Mouse (Mus musculus) stomach, postnatal 0 days (tissue): ENCODE data around the gene Aox4. TPM values are rescaled to one million over a fixed set of nuclear protein-coding genes. Genes with fewer than 3 reads are reported as not detected.

ENCODE experiments used
- ATAC-seq: fragments of 200-750 bp; cut with Nextera tagmentation; 2 replicates; pipeline ENCODE4 v1.8.0; 2017; ENCODE audit not compliant: low FRiP score, low TSS enrichment
- DNase-seq: peaks from one replicate; pipeline ENCODE4 v3.0.0-alpha.2; 2016; ENCODE audit warnings: low spot score
- H3K27ac ChIP-seq: fragments of 300-500 bp; sonication (generic); replicated peaks from 2 replicates; pipeline ENCODE4 v1.5.1; 2014; ENCODE audit warnings: mild to moderate bottlenecking, control low read depth
- H3K27me3 ChIP-seq: fragments of 300-500 bp; sonication (generic); 2 replicates; pipeline ENCODE4 v1.6.1; 2014; ENCODE audit warnings: low read length; ENCODE audit not compliant: control insufficient read depth, insufficient read depth
- H3K36me3 ChIP-seq: fragments of 300-500 bp; sonication (generic); 2 replicates; pipeline ENCODE4 v1.6.1; 2014; ENCODE audit warnings: low read length, mixed read lengths; ENCODE audit not compliant: control insufficient read depth, insufficient read depth
- H3K4me1 ChIP-seq: fragments of 300-500 bp; sonication (generic); replicated peaks from 2 replicates; pipeline ENCODE4 v1.6.1; 2014; ENCODE audit warnings: antibody characterized with exemption; ENCODE audit not compliant: control insufficient read depth, insufficient read depth
- H3K4me2 ChIP-seq: fragments of 300-500 bp; sonication (generic); replicated peaks from 2 replicates; pipeline ENCODE4 v1.6.1; 2014; ENCODE audit warnings: low read depth, mild to moderate bottlenecking, control low read depth, moderate library complexity
- H3K4me3 ChIP-seq: fragments of 300-500 bp; sonication (generic); 2 replicates; pipeline ENCODE4 v1.5.1; 2014; ENCODE audit warnings: low read depth, low read length, control low read depth
- H3K9ac ChIP-seq: fragments of 300-500 bp; sonication (generic); 2 replicates; pipeline ENCODE4 v1.6.1; 2014; ENCODE audit warnings: mild to moderate bottlenecking, low read length, control low read depth, mixed read lengths
- H3K9me3 ChIP-seq: fragments of 300-500 bp; sonication (generic); 2 replicates; pipeline ENCODE4 v1.6.1; 2016; ENCODE audit warnings: low read length; ENCODE audit not compliant: control insufficient read depth
- CTCF ChIP-seq: IDR thresholded peaks from 2 replicates; pipeline ENCODE4 v1.5.1; 2016; ENCODE audit warnings: antibody characterized with exemption, low read depth, mild to moderate bottlenecking, moderate library complexity
- EP300 ChIP-seq: optimal IDR thresholded peaks from 2 replicates; pipeline ENCODE3; 2016; ENCODE audit warnings: antibody characterized with exemption
- WGBS: fragments of 180-500 bp; shearing (Covaris S2); extraction: QIAGEN DNeasy Blood & Tissue Kit; methylation state at CpG from one replicate; pipeline ENCODE4 v1.1.7; 2014; 5-methylcytosine and 5-hydroxymethylcytosine counted together
- polyA plus RNA-seq: library from polyadenylated mRNA; unstranded; fragments of >200 nt; fragmentation: Nextera tagmentation; extraction: Ambion mirVana; gene quantifications from 2 replicates; pipeline ENCODE4 v1.2.1, GENCODE M21; 2015

The Aox4 gene
- polyA plus RNA-seq, 1 experiment from 2014 or later, result 24.8 TPM

DNA sequence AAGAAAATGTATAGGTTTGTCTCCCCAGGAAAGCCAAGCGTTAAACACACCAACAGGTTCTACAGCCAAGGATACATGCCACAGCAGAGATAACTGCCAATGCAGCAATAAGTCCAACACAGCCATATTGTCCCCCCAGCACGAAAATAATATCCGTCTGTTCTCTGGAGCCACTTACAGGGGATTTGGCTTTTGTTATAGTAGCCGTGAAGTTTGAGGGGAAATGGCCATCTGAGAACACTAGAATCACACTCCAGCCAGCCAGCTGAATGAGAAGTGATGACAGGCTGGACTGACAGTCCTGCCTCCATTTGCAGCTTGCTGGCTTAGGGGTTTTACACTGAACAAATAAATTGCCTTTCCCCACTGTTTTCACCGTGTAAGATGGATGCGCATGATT is 10.9 kb downstream of the Aox4 start:
- no peak for TF ChIP-seq CTCF
- TF ChIP-seq EP300, result no peak
- ATAC-seq, result no peak
- no peaks in the 10 kb centered on the region for H3K36me3 ChIP-seq
- WGBS, result 62% methylated on average over 6 of the region's 6 CpGs
- no peak overlapping the region for H3K4me2 ChIP-seq
- H3K27me3 ChIP-seq, result no peaks in the 10 kb centered on the region
- DNase-seq, result no peak
- no peak overlapping the region for H3K9ac ChIP-seq
- no peak overlapping the region for H3K27ac ChIP-seq
- no peaks in the 10 kb centered on the region for H3K4me1 ChIP-seq
- no peak overlapping the region for H3K4me3 ChIP-seq
- no peaks in the 10 kb centered on the region for H3K9me3 ChIP-seq

DNA sequence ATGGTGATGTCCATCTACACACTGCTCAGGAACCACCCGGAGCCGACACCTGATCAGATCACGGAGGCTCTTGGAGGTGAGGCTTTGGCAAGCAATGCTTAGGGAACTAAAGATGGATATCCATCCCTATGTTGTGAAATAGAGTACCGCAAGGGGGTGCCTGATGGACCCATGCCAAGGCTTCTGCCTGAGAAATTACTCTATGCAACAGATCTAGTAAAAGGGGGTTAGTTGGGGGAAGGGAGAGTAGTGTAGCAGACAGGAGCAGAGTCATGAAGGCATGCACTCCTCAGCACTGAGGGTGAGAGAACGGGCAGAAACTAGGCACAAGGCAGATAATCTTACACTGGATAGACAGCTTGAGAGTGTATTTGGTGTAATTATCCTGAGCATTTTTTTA is 11.7 kb downstream of the Aox4 start:
- H3K27me3 ChIP-seq, result no peaks in the 10 kb centered on the region
- ATAC-seq, result no peak

DNA sequence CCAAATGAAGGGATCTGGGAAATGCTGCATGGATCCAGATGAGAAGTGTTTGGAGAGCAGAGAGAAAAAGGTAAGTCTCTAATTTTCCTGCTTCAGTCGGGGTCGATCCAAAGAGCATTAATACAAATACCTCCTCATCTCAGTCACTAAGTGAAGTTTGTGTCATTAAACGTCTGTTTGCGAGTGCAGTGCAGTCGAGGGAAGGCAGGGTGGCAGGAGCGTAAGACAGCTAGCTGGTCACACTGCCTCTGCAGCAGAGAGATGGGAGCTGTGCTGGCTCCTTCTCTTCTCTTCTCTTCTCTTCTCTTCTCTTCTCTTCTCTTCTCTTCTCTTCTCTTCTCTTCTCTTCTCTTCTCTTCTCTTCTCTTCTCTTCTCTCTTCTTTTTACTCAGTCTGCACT is 17.9 kb downstream of the Aox4 start:
- Histone ChIP-seq H3K4me2 (no peak overlapping the region), H3K36me3 (no peaks in the 10 kb centered on the region), H3K9me3 (no peaks in the 10 kb centered on the region), H3K9ac (no peak overlapping the region), H3K27ac (no peak overlapping the region), H3K4me3 (no peak overlapping the region), H3K27me3 (no peaks in the 10 kb centered on the region), H3K4me1 (no peaks in the 10 kb centered on the region)
- no peak for DNase-seq
- 63% methylated on average over 6 of the region's 6 CpGs for WGBS
- TF ChIP-seq EP300 (no peak), CTCF (no peak)
- no peak for ATAC-seq

More for the DNA sequence above, 11.7 kb downstream of the Aox4 start:
- Histone ChIP-seq H3K4me3 (no peak overlapping the region), H3K4me1 (no peaks in the 10 kb centered on the region), H3K9ac (no peak overlapping the region), H3K27ac (no peak overlapping the region), H3K4me2 (no peak overlapping the region), H3K36me3 (no peaks in the 10 kb centered on the region), H3K9me3 (no peaks in the 10 kb centered on the region)
- TF ChIP-seq CTCF (no peak), EP300 (no peak)
- DNase-seq, result no peak
- 71% methylated on average over 5 of the region's 5 CpGs for WGBS

- DNase-seq, result no peak
- TF ChIP-seq EP300, result no peak
- TF ChIP-seq CTCF, result no peak
- Histone ChIP-seq H3K9me3 (no peaks in the 10 kb centered on the region), H3K27me3 (no peaks in the 10 kb centered on the region), H3K27ac (no peak overlapping the region), H3K9ac (no peak overlapping the region), H3K4me1 (no peaks in the 10 kb centered on the region), H3K4me3 (no peak overlapping the region), H3K36me3 (no peaks in the 10 kb centered on the region), H3K4me2 (no peak overlapping the region)
- ATAC-seq, result no peak
These were observed 18.7 kb downstream of the Aox4 start for GRCm38 (mm10) chr1:58228916-58229315.

- no peaks in the 10 kb centered on the region for H3K9me3 ChIP-seq
- H3K27me3 ChIP-seq, result no peaks in the 10 kb centered on the region
- TF ChIP-seq CTCF (no peak), EP300 (no peak)
- no peaks in the 10 kb centered on the region for H3K36me3 ChIP-seq
- 88% methylated on average over 4 of the region's 4 CpGs for WGBS
- DNase-seq (no peak), ATAC-seq (no peak)
- no peak overlapping the region for H3K4me2 ChIP-seq
- H3K4me3 ChIP-seq, result no peak overlapping the region
- no peak overlapping the region for H3K27ac ChIP-seq
- H3K4me1 ChIP-seq, result no peaks in the 10 kb centered on the region
- H3K9ac ChIP-seq, result no peak overlapping the region
These were observed 19.6 kb downstream of the Aox4 start for GRCm38 (mm10) chr1:58229774-58230173.

DNA sequence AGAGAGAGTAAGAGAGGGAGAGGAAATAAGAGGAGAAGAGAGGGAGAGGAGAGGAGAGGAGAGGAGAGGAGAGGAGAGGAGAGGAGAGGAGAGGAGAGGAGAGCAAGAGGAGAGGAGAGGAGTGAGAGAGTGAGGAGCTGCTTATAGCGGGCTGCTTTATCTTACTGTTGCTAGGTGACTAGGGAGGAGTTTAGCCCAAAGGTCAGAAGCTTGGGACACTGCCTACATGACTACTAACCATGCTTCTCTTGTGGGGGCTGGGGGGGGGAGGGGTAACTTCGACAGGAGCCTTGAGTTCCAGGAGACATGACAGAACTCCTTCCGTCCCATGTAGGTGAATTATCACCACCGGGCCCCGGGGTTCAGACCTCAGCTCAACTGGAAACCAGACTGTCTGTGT is 20.3 kb downstream of the Aox4 start:
- no peak for DNase-seq
- ATAC-seq, result no peak
- Histone ChIP-seq H3K4me1 (no peaks in the 10 kb centered on the region), H3K4me2 (no peak overlapping the region), H3K27me3 (no peaks in the 10 kb centered on the region), H3K36me3 (no peaks in the 10 kb centered on the region), H3K4me3 (no peak overlapping the region), H3K9ac (no peak overlapping the region), H3K9me3 (no peaks in the 10 kb centered on the region), H3K27ac (no peak overlapping the region)
- TF ChIP-seq EP300 (no peak), CTCF (no peak)
- WGBS, result 37% methylated on average over 5 of the region's 5 CpGs
